In genomic region chr11:22611102-22611869, GRCm38 (mm10) we compare ENCODE assay signal across 12 mouse cellular contexts.
DNase-seq lines count a peak whose midpoint lies in the region; ATAC-seq and TF ChIP-seq lines count a peak whose summit lies in the region.
"Had no signal": no experiment of that assay in that cellular context is flagged by ENCODE, and none has a peak within 500 bp of the region (broad histone marks: within the 10 kb centered on the region; RNA-seq: fewer than 3 reads in every experiment).

No protein-coding gene starts in this region.

- H3K27ac ChIP-seq in forebrain, postnatal 0 days (ENCODE audit: low read depth, low read length): no peak overlapping the region
- H3K27ac ChIP-seq in forebrain, embryonic 11.5 days (ENCODE audit: low read depth, low read length): no peak overlapping the region
- H3K27ac ChIP-seq in layer of hippocampus, adult 2 months: peak overlapping the region; percentile 46; the same call in 1 of the 2 replicates
- peak overlapping the region; percentile 79 for H3K27ac ChIP-seq in limb, embryonic 15.5 days
- H3K27ac ChIP-seq: midbrain, embryonic 12.5 days had no signal

- no peak overlapping the region for H3K4me3 ChIP-seq in forebrain, postnatal 0 days (ENCODE audit: low read depth, low read length)
- no peak overlapping the region for H3K4me3 ChIP-seq in forebrain, embryonic 11.5 days (ENCODE audit: low read depth, low read length)
- H3K4me3 ChIP-seq in layer of hippocampus, adult 2 months: no peak overlapping the region
- no peak overlapping the region for H3K4me3 ChIP-seq in limb, embryonic 15.5 days
- H3K4me3 ChIP-seq: midbrain, embryonic 12.5 days had no signal

- H3K9ac ChIP-seq in forebrain, postnatal 0 days: no peak overlapping the region
- no peak overlapping the region; the same call in 1 of the 2 replicates for H3K9ac ChIP-seq in forebrain, embryonic 11.5 days (ENCODE audit: low read length)
- H3K9ac ChIP-seq in limb, embryonic 15.5 days: no peak overlapping the region
- H3K9ac ChIP-seq: midbrain, embryonic 12.5 days had no signal

- peak; percentile 36; the same call in 1 of the 2 replicates for ATAC-seq in forebrain, postnatal 0 days
- ATAC-seq in forebrain, embryonic 11.5 days (replicated peaks; ENCODE audit: low FRiP score): no peak
- peak; percentile 58 for ATAC-seq in limb, embryonic 15.5 days (ENCODE audit: insufficient number of reproducible peaks, low FRiP score, low TSS enrichment, low read depth)
- ATAC-seq in erythroblast, adult 5-6 weeks (replicated peaks; ENCODE audit: low FRiP score, poor library complexity, severe bottlenecking): no peak

- H3K9me3 ChIP-seq in forebrain, postnatal 0 days (ENCODE audit: low read length): no peaks in the 10 kb centered on the region
- H3K9me3 ChIP-seq in forebrain, embryonic 11.5 days (ENCODE audit: control insufficient read depth, low read length): no peaks in the 10 kb centered on the region
- H3K9me3 ChIP-seq in limb, embryonic 15.5 days: no peaks in the 10 kb centered on the region
- H3K9me3 ChIP-seq: midbrain, embryonic 12.5 days had no signal

- 46% methylated on average over 6 of the region's 6 CpGs for WGBS in forebrain, postnatal 0 days
- 64% methylated on average over 6 of the region's 6 CpGs for WGBS in forebrain, embryonic 11.5 days
- WGBS in limb, embryonic 15.5 days: 23% methylated on average over 6 of the region's 6 CpGs

- TF ChIP-seq CTCF in forebrain, postnatal 0 days (IDR thresholded peaks at IDR 0.05; ENCODE audit: low read depth): no peak
- no peak for TF ChIP-seq CTCF in layer of hippocampus, adult 2 months (conservative IDR thresholded peaks at IDR 0.05)

- no peak overlapping the region for H3K4me2 ChIP-seq in forebrain, postnatal 0 days (ENCODE audit: low read depth)
- H3K4me2 ChIP-seq in forebrain, embryonic 11.5 days (ENCODE audit: low read depth, low read length, severe bottlenecking): no peak overlapping the region
- no peak overlapping the region for H3K4me2 ChIP-seq in limb, embryonic 15.5 days
- H3K4me2 ChIP-seq: midbrain, embryonic 12.5 days had no signal

- no peaks in the 10 kb centered on the region for H3K4me1 ChIP-seq in forebrain, postnatal 0 days (ENCODE audit: insufficient read depth)
- no peaks in the 10 kb centered on the region for H3K4me1 ChIP-seq in forebrain, embryonic 11.5 days (replicated peaks; ENCODE audit: control insufficient read depth, insufficient read depth, low read length)
- H3K4me1 ChIP-seq in limb, embryonic 15.5 days: peaks cover 21% of the 10 kb centered on the region

- H3K36me3 ChIP-seq in forebrain, postnatal 0 days (ENCODE audit: insufficient read depth): no peaks in the 10 kb centered on the region
- H3K36me3 ChIP-seq in forebrain, embryonic 11.5 days (ENCODE audit: control insufficient read depth, insufficient read depth, low read length): no peaks in the 10 kb centered on the region
- H3K36me3 ChIP-seq in limb, embryonic 15.5 days: no peaks in the 10 kb centered on the region
- H3K36me3 ChIP-seq: midbrain, embryonic 12.5 days had no signal

- no peaks in the 10 kb centered on the region for H3K27me3 ChIP-seq in forebrain, postnatal 0 days (ENCODE audit: insufficient read depth, low read length)
- no peaks in the 10 kb centered on the region for H3K27me3 ChIP-seq in forebrain, embryonic 11.5 days (ENCODE audit: control insufficient read depth, insufficient read depth, low read length)
- H3K27me3 ChIP-seq in limb, embryonic 15.5 days: no peaks in the 10 kb centered on the region
- H3K27me3 ChIP-seq: midbrain, embryonic 12.5 days had no signal

- no peak for DNase-seq in forebrain, postnatal 0 days
- no peak for DNase-seq in forebrain, embryonic 11.5 days (ENCODE audit: low spot score)
- DNase-seq in layer of hippocampus, adult 2 months (ENCODE audit: low spot score in 2 of 2): no peak
- no peak for DNase-seq in layer of hippocampus, adult 11-12 months (ENCODE audit: low spot score)
- DNase-seq in ZHBTc4 (ENCODE audit: low read depth, low spot score) (peak; percentile 48), liver (no peak)
- DNase-seq: adrenal gland, postnatal 10 days; right cerebral cortex, postnatal 4 days; thymus, postnatal 4 days had no signal

Comparison
In these comparisons a context has a peak if more than half of its experiments do, and no peak if none do; other contexts are left out.
1. ATAC-seq: peak in forebrain, postnatal 0 days (single experiment) and limb, embryonic 15.5 days (single experiment); none in forebrain, embryonic 11.5 days (single experiment) and erythroblast, adult 5-6 weeks (single experiment).
2. H3K27ac ChIP-seq: peak in layer of hippocampus, adult 2 months (single experiment) and limb, embryonic 15.5 days (single experiment); none in forebrain, postnatal 0 days (single experiment) and forebrain, embryonic 11.5 days (single experiment).